Mouse (Mus musculus) intestine, embryonic 14.5 days (tissue): ENCODE results near the gene Cnst. TPM values are rescaled to one million over a fixed set of nuclear protein-coding genes. Genes with fewer than 3 reads are reported as not detected.

Experiments used
- ATAC-seq: fragments of 200-750 bp; cut with Nextera tagmentation; replicated peaks from 2 replicates; pipeline ENCODE4 v1.8.0; 2017; ENCODE audit warnings: low read depth, moderate number of reproducible peaks, moderate TSS enrichment, moderate library complexity; ENCODE audit not compliant: low FRiP score, low TSS enrichment
- DNase-seq: peaks from one replicate; pipeline ENCODE4 v3.0.0-alpha.2; 2018; ENCODE audit warnings: low spot score
- H3K27ac ChIP-seq: fragments of 300-500 bp; sonication (generic); 2 replicates; pipeline ENCODE4 v1.5.1; 2014; ENCODE audit warnings: low read depth, mild to moderate bottlenecking, control low read depth
- H3K27me3 ChIP-seq: fragments of 300-500 bp; sonication (generic); replicated peaks from 2 replicates; pipeline ENCODE4 v1.6.1; 2014; ENCODE audit warnings: low read length, control low read depth; ENCODE audit not compliant: control insufficient read depth, insufficient read depth
- H3K36me3 ChIP-seq: fragments of 300-500 bp; sonication (generic); 2 replicates; pipeline ENCODE4 v1.6.1; 2014; ENCODE audit warnings: low read length, control low read depth; ENCODE audit not compliant: control insufficient read depth, insufficient read depth
- H3K4me1 ChIP-seq: fragments of 300-500 bp; sonication (generic); replicated peaks from 2 replicates; pipeline ENCODE4 v1.6.1; 2014; ENCODE audit warnings: low read length, control low read depth, mixed read lengths; ENCODE audit not compliant: control insufficient read depth, insufficient read depth
- H3K4me2 ChIP-seq: fragments of 300-500 bp; sonication (generic); 2 replicates; pipeline ENCODE4 v1.6.1; 2014; ENCODE audit warnings: low read length
- H3K4me3 ChIP-seq: fragments of 300-500 bp; sonication (generic); 2 replicates; pipeline ENCODE4 v1.5.1; 2014; ENCODE audit warnings: low read depth, low read length, control low read depth, mixed read lengths
- H3K9ac ChIP-seq: fragments of 300-500 bp; sonication (generic); 2 replicates; pipeline ENCODE4 v1.6.1; 2014; ENCODE audit warnings: mild to moderate bottlenecking, low read length
- H3K9me3 ChIP-seq: fragments of 300-500 bp; sonication (generic); 2 replicates; pipeline ENCODE4 v1.6.1; 2016; ENCODE audit warnings: low read length, control low read depth; ENCODE audit not compliant: control insufficient read depth
- WGBS: fragments of 180-500 bp; shearing (Covaris S2); extraction: QIAGEN DNeasy Blood & Tissue Kit; methylation state at CpG from one replicate; pipeline ENCODE4 v1.1.7; 2014; 5-methylcytosine and 5-hydroxymethylcytosine counted together
- polyA plus RNA-seq: library from polyadenylated mRNA; unstranded; fragments of >200 nt; fragmentation: Nextera tagmentation; extraction: Ambion mirVana; gene quantifications from 2 replicates; pipeline ENCODE4 v1.2.1, GENCODE M21; 2014

The Cnst gene
- polyA plus RNA-seq, 1 experiment from 2014 or later = 12.1 TPM

- Histone ChIP-seq H3K9me3 (no peaks in the 10 kb centered on the region), H3K27ac (no peak overlapping the region), H3K27me3 (no peaks in the 10 kb centered on the region), H3K36me3 (peaks cover 9% of the 10 kb centered on the region), H3K4me1 (no peaks in the 10 kb centered on the region; the same call in 1 of the 2 replicates), H3K9ac (no peak overlapping the region), H3K4me2 (no peak overlapping the region), H3K4me3 (no peak overlapping the region)
- DNase-seq (no peak), ATAC-seq (no peak)
- 69% methylated on average over 6 of the region's 6 CpGs for WGBS
Observed at GRCm38 (mm10) chr1:179578625-179579024, 32.5 kb downstream of the Cnst start.

GRCm38 (mm10) chr1:179580200-179580599 is 34.0 kb downstream of the Cnst start:
- 59% methylated on average over 8 of the region's 8 CpGs for WGBS

GRCm38 (mm10) chr1:179581422-179581821 is 35.3 kb downstream of the Cnst start:
- H3K4me1 ChIP-seq = peaks cover 9% of the 10 kb centered on the region
- no peak overlapping the region for H3K4me3 ChIP-seq
- no peak for DNase-seq
- H3K4me2 ChIP-seq = no peak overlapping the region
- H3K36me3 ChIP-seq = peaks cover 9% of the 10 kb centered on the region
- no peaks in the 10 kb centered on the region for H3K9me3 ChIP-seq
- no peak overlapping the region for H3K27ac ChIP-seq
- ATAC-seq = no peak
- H3K9ac ChIP-seq = no peak overlapping the region
- WGBS = 84% methylated on average over 10 of the region's 10 CpGs
- H3K27me3 ChIP-seq = no peaks in the 10 kb centered on the region

More at GRCm38 (mm10) chr1:179580200-179580599, 34.0 kb downstream of the Cnst start:
- no peak overlapping the region for H3K27ac ChIP-seq
- DNase-seq (no peak), ATAC-seq (no peak)
- no peak overlapping the region for H3K4me3 ChIP-seq
- H3K9me3 ChIP-seq = no peaks in the 10 kb centered on the region
- no peaks in the 10 kb centered on the region for H3K4me1 ChIP-seq
- H3K9ac ChIP-seq = no peak overlapping the region
- H3K36me3 ChIP-seq = peaks cover 9% of the 10 kb centered on the region
- H3K4me2 ChIP-seq = no peak overlapping the region
- no peaks in the 10 kb centered on the region for H3K27me3 ChIP-seq

- DNase-seq (no peak), ATAC-seq (no peak)
- WGBS = 44% methylated on average over 6 of the region's 6 CpGs
- peaks cover 9% of the 10 kb centered on the region for H3K36me3 ChIP-seq
- no peak overlapping the region for H3K4me3 ChIP-seq
- H3K9me3 ChIP-seq = no peaks in the 10 kb centered on the region
- H3K27me3 ChIP-seq = no peaks in the 10 kb centered on the region
- H3K4me1 ChIP-seq = peaks cover 14% of the 10 kb centered on the region
- no peak overlapping the region for H3K9ac ChIP-seq
- no peak overlapping the region for H3K4me2 ChIP-seq
- H3K27ac ChIP-seq = no peak overlapping the region
Observed at GRCm38 (mm10) chr1:179582021-179582433, 35.9 kb downstream of the Cnst start.

GRCm38 (mm10) chr1:179583090-179583489 is 36.9 kb downstream of the Cnst start:
- Histone ChIP-seq H3K36me3 (peaks cover 9% of the 10 kb centered on the region), H3K4me3 (no peak overlapping the region), H3K9ac (no peak overlapping the region), H3K4me2 (no peak overlapping the region), H3K27ac (no peak overlapping the region), H3K27me3 (no peaks in the 10 kb centered on the region), H3K4me1 (peaks cover 15% of the 10 kb centered on the region), H3K9me3 (no peaks in the 10 kb centered on the region)
- 95% methylated on average over 3 of the region's 3 CpGs for WGBS
- ATAC-seq (no peak), DNase-seq (no peak)

GRCm38 (mm10) chr1:179584220-179584619 is 38.0 kb downstream of the Cnst start:
- peaks cover 15% of the 10 kb centered on the region for H3K4me1 ChIP-seq
- no peak for ATAC-seq
- peaks cover 7% of the 10 kb centered on the region for H3K36me3 ChIP-seq
- H3K9me3 ChIP-seq = no peaks in the 10 kb centered on the region
- H3K27me3 ChIP-seq = no peaks in the 10 kb centered on the region
- DNase-seq = no peak
- WGBS = 92% methylated on average over 4 of the region's 4 CpGs
- no peak overlapping the region for H3K4me2 ChIP-seq
- no peak overlapping the region for H3K9ac ChIP-seq
- no peak overlapping the region for H3K4me3 ChIP-seq
- H3K27ac ChIP-seq = no peak overlapping the region

- Histone ChIP-seq H3K9ac (no peak overlapping the region), H3K4me2 (no peak overlapping the region), H3K4me3 (no peak overlapping the region), H3K36me3 (no peaks in the 10 kb centered on the region), H3K27me3 (no peaks in the 10 kb centered on the region), H3K27ac (no peak overlapping the region), H3K4me1 (peaks cover 15% of the 10 kb centered on the region), H3K9me3 (no peaks in the 10 kb centered on the region)
- ATAC-seq (no peak), DNase-seq (no peak)
- 82% methylated on average over 9 of the region's 9 CpGs for WGBS
Observed at GRCm38 (mm10) chr1:179585646-179586045, 39.5 kb downstream of the Cnst start.

GRCm38 (mm10) chr1:179586430-179587095 is 40.4 kb downstream of the Cnst start:
- Histone ChIP-seq H3K36me3 (no peaks in the 10 kb centered on the region), H3K9ac (no peak overlapping the region), H3K27me3 (no peaks in the 10 kb centered on the region), H3K9me3 (no peaks in the 10 kb centered on the region), H3K4me2 (no peak overlapping the region), H3K4me3 (no peak overlapping the region), H3K27ac (no peak overlapping the region), H3K4me1 (peaks cover 15% of the 10 kb centered on the region)
- ATAC-seq = 0 out of 2 replicates have a peak, but pooled peaks have one; percentile 12
- DNase-seq = no peak
- WGBS = 24% methylated on average over 3 of the region's 3 CpGs

GRCm38 (mm10) chr1:179588230-179588629 is 42.1 kb downstream of the Cnst start:
- DNase-seq (no peak), ATAC-seq (no peak)
- no peak overlapping the region for H3K4me3 ChIP-seq
- no peak overlapping the region for H3K9ac ChIP-seq
- WGBS = 82% methylated on average over 4 of the region's 4 CpGs
- no peaks in the 10 kb centered on the region for H3K9me3 ChIP-seq
- peaks cover 4% of the 10 kb centered on the region; the same call in 1 of the 2 replicates for H3K36me3 ChIP-seq
- H3K27ac ChIP-seq = no peak overlapping the region
- H3K4me1 ChIP-seq = peaks cover 15% of the 10 kb centered on the region
- no peaks in the 10 kb centered on the region for H3K27me3 ChIP-seq
- H3K4me2 ChIP-seq = no peak overlapping the region
